Mouse (Mus musculus) neural tube, embryonic 14.5 days (tissue): ENCODE results near the gene Gm20388. TPM values are rescaled to one million over a fixed set of nuclear protein-coding genes. Genes with fewer than 3 reads are reported as not detected.

ENCODE experiments used
- ATAC-seq: fragments of 200-750 bp; cut with Nextera tagmentation; 2 replicates; pipeline ENCODE4 v1.8.0; 2017; ENCODE audit warnings: low read depth, mild to moderate bottlenecking, moderate TSS enrichment, moderate library complexity
- H3K27ac ChIP-seq: fragments of 300-500 bp; sonication (generic); 2 replicates; pipeline ENCODE4 v1.5.1; 2014; ENCODE audit warnings: low read depth, mild to moderate bottlenecking, control low read depth, low read length, moderate library complexity, mixed read lengths
- H3K27me3 ChIP-seq: fragments of 300-500 bp; sonication (generic); 2 replicates; pipeline ENCODE4 v1.6.1; 2014; ENCODE audit warnings: low read length; ENCODE audit not compliant: control insufficient read depth, insufficient read depth
- H3K36me3 ChIP-seq: fragments of 300-500 bp; sonication (generic); 2 replicates; pipeline ENCODE4 v1.6.1; 2014; ENCODE audit warnings: low read length, mixed read lengths; ENCODE audit not compliant: control insufficient read depth, insufficient read depth
- H3K4me1 ChIP-seq: fragments of 300-500 bp; sonication (generic); 2 replicates; pipeline ENCODE4 v1.6.1; 2014; ENCODE audit warnings: low read length; ENCODE audit not compliant: control insufficient read depth, insufficient read depth
- H3K4me2 ChIP-seq: fragments of 300-500 bp; sonication (generic); 2 replicates; pipeline ENCODE4 v1.6.1; 2014; ENCODE audit warnings: mild to moderate bottlenecking, low read depth, low read length, control low read depth
- H3K4me3 ChIP-seq: fragments of 300-500 bp; sonication (generic); 2 replicates; pipeline ENCODE4 v1.5.1; 2014; ENCODE audit warnings: low read depth, low read length, control low read depth, mixed read lengths
- H3K9ac ChIP-seq: fragments of 300-500 bp; sonication (generic); replicated peaks from 2 replicates; pipeline ENCODE4 v1.6.1; 2014; ENCODE audit warnings: low read depth, mild to moderate bottlenecking, control low read depth, low read length, mixed read lengths
- H3K9me3 ChIP-seq: fragments of 300-500 bp; sonication (generic); 2 replicates; pipeline ENCODE4 v1.6.1; 2016; ENCODE audit warnings: low read length; ENCODE audit not compliant: control insufficient read depth
- WGBS: fragments of 180-500 bp; shearing (Covaris S2); extraction: QIAGEN DNeasy Blood & Tissue Kit; methylation state at CpG from one replicate; pipeline ENCODE4 v1.1.7; 2014; 5-methylcytosine and 5-hydroxymethylcytosine counted together
- polyA plus RNA-seq: library from polyadenylated mRNA; unstranded; fragments of >200 nt; fragmentation: Nextera tagmentation; extraction: Ambion mirVana; gene quantifications from 2 replicates; pipeline ENCODE4 v1.2.1, GENCODE M21; 2014

The Gm20388 gene
- polyA plus RNA-seq, 1 experiment from 2014 or later: 10.3 TPM

DNA sequence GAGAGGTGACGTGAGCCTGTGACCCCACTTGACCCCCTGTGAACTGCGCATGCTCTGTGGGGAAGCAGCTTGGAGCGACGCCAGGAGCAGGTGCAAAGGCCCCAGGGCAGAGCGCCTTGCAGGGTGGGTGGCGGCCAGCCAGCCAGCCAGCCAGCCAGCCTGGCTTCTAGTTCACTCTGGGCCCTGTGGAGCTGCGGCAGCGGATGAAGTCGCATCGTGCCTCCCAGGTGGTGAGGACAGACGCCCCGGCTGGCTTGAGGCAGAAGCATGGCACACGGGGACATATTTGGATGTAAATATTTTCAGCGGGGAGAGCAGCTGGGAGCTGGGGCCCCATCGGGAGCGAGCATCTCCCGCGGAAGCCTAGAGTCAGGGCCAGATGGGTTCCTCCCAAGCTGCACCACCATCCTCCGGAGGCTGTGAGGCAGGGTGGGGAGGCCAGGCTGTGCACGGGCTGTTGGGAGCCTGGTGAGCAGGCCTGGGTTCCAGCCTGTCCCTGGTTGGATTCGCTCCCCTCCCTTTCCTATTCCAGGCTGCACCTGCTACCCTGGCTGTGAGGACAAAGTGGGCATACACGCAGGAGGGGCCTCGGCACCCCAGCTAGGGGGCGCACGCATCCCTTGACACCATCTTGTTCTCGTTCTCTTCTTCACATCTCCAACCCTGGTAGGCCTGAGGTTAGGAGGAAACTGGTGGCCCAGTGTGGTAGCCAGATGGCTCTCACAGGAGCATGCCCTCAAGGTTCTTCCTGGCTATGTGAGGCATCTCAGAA, 2798.9 kb downstream of the Gm20388 start:
- peak; percentile 66; the same call in 1 of the 2 replicates for ATAC-seq
- Histone ChIP-seq H3K4me3 (no peak overlapping the region), H3K36me3 (no peaks in the 10 kb centered on the region), H3K27ac (no peak overlapping the region), H3K4me1 (peaks cover 3% of the 10 kb centered on the region; the same call in 1 of the 2 replicates), H3K9ac (no peak overlapping the region), H3K4me2 (no peak overlapping the region), H3K27me3 (no peaks in the 10 kb centered on the region), H3K9me3 (no peaks in the 10 kb centered on the region)
- 24% methylated on average over 26 of the region's 26 CpGs for WGBS

DNA sequence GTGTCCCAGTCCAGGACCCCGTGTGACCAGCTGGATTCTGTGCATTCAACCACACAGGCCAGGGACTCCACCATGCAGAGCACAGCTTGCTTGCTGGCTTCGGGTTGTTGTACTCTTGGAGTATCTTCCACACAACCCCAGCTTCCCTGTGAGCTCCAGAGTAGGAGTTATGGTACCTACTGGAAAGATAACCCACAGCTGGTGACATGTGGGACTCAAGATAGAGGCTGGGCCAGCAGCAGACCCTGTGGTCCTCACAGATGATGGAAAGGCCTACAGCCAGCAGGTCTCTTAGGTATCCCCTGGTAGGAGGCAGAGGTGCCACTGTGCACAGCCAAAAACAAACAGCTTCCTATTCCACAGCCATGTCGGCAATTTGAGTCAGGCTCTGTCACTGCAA, 2800.8 kb downstream of the Gm20388 start:
- H3K36me3 ChIP-seq: no peaks in the 10 kb centered on the region
- no peak overlapping the region for H3K4me3 ChIP-seq
- no peak overlapping the region for H3K4me2 ChIP-seq
- H3K9me3 ChIP-seq: no peaks in the 10 kb centered on the region
- H3K9ac ChIP-seq: no peak overlapping the region
- 94% methylated on average over 3 of the region's 3 CpGs for WGBS
- no peak overlapping the region for H3K27ac ChIP-seq
- H3K27me3 ChIP-seq: no peaks in the 10 kb centered on the region
- no peak for ATAC-seq
- peaks cover 3% of the 10 kb centered on the region; the same call in 1 of the 2 replicates for H3K4me1 ChIP-seq

DNA sequence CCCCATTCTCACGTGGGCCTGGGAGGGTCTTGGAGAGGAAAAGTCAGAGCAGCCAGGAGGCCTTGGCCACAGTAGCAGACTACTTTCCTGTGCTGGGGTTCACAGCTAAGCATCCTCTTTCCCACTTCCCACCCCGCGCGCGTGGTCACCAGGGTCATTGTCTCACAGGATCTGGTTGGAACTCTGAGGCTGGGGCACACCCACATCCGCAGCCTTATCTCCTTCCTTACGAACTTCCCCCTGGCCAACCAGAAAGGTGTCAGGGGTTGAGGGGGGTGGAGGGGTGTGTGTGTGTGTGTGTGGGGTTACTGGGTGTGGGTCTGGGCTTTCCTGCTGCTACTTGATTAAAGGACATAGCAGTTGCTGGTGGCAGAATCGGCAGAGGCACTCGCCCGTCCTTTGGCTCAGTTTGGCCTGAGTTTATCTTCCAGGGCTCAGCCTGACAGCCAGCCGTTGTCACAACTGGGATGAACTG, 2801.3 kb downstream of the Gm20388 start:
- 0 out of 2 replicates have a peak overlapping the region, but pooled peaks have one; percentile 22 for H3K27ac ChIP-seq
- H3K36me3 ChIP-seq: no peaks in the 10 kb centered on the region
- H3K9me3 ChIP-seq: no peaks in the 10 kb centered on the region
- peaks cover 3% of the 10 kb centered on the region; the same call in 1 of the 2 replicates for H3K4me1 ChIP-seq
- no peak overlapping the region for H3K9ac ChIP-seq
- H3K4me3 ChIP-seq: no peak overlapping the region
- no peak overlapping the region for H3K4me2 ChIP-seq
- 81% methylated on average over 11 of the region's 11 CpGs for WGBS
- no peaks in the 10 kb centered on the region for H3K27me3 ChIP-seq
- no peak for ATAC-seq

DNA sequence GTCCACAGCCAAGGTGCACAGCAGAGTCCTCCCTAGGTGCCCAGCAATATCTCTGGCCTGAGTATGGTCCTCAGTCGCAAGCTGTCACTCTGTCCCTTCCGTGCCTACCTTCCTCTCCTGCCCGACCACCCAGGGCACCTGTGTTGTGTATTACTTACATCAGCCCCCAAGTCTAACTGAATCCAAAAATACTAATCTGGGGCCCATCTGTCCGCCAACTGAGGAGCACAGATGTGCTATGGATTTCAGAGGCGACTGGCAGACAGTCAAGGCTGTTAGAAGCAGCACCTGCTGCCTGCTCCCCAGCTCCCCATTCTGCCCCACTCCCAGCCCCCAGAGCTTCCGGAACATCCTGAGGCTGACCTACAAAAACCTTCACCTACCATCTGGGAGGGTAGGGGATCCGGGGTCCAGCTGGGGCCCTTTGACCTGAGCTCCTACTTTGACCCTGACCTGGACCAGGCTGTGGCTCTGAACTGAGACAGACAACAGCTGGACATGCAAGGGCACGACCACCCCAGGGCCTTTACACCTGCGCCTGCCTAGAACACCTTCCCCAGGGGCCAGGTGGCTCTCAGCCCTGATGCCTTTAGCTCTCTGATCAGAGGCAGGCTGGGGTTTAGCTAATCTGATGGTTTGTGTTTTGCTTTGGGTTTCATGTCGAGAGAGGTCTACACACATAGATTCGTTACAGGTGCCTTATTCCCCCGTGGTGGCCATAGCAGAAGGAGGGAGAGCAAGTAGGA, 2801.9 kb downstream of the Gm20388 start:
- peaks cover 3% of the 10 kb centered on the region; the same call in 1 of the 2 replicates for H3K4me1 ChIP-seq
- no peak overlapping the region for H3K9ac ChIP-seq
- no peak overlapping the region for H3K4me2 ChIP-seq
- H3K27me3 ChIP-seq: no peaks in the 10 kb centered on the region
- WGBS: 68% methylated on average over 12 of the region's 12 CpGs
- H3K36me3 ChIP-seq: no peaks in the 10 kb centered on the region
- 0 out of 2 replicates have a peak overlapping the region, but pooled peaks have one; percentile 22 for H3K27ac ChIP-seq
- ATAC-seq: no peak
- no peak overlapping the region for H3K4me3 ChIP-seq
- H3K9me3 ChIP-seq: no peaks in the 10 kb centered on the region

DNA sequence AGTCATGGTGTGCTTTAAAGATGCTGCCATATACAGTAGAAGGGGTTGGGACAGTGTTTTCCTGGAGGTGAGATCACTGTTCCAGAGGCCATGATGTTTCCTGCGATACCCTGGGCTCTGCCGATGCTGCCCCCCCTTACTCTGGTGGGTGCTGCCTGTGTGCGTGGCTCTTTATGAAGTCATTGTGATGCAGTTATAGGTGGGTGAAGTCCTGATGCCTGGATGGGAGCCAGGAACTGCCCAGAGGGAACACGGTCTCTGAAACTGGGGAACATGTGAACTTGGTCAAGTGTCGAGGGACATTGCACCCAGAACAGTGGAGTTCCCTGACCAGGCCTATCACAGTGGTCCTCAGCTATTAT, 2802.5 kb downstream of the Gm20388 start:
- no peak overlapping the region for H3K4me3 ChIP-seq
- H3K4me1 ChIP-seq: peaks cover 3% of the 10 kb centered on the region; the same call in 1 of the 2 replicates
- ATAC-seq: no peak
- no peaks in the 10 kb centered on the region for H3K9me3 ChIP-seq
- WGBS: 87% methylated on average over 5 of the region's 5 CpGs
- H3K36me3 ChIP-seq: no peaks in the 10 kb centered on the region
- H3K4me2 ChIP-seq: no peak overlapping the region
- H3K27ac ChIP-seq: no peak overlapping the region
- H3K9ac ChIP-seq: no peak overlapping the region
- no peaks in the 10 kb centered on the region for H3K27me3 ChIP-seq

DNA sequence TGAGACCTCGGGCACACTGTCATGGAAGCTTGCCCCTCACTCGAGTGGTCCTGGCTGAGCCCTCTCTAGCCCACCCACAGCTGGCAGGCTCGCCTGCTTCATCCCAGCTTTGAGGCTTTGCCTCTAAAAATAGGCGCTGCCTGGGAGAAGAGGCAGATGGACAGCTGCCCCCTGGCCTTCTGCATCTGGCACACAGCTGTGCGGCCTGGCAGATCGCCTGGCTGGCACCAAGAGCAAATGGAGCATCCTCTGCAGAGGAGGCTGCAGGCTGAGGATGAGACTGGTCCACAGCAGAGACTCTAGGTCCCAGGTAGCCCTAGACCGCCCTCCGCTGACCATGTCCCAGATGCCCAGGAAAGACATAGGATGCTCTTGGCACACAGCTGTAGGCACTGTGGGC, 2805.9 kb downstream of the Gm20388 start:
- H3K4me2 ChIP-seq: no peak overlapping the region

DNA sequence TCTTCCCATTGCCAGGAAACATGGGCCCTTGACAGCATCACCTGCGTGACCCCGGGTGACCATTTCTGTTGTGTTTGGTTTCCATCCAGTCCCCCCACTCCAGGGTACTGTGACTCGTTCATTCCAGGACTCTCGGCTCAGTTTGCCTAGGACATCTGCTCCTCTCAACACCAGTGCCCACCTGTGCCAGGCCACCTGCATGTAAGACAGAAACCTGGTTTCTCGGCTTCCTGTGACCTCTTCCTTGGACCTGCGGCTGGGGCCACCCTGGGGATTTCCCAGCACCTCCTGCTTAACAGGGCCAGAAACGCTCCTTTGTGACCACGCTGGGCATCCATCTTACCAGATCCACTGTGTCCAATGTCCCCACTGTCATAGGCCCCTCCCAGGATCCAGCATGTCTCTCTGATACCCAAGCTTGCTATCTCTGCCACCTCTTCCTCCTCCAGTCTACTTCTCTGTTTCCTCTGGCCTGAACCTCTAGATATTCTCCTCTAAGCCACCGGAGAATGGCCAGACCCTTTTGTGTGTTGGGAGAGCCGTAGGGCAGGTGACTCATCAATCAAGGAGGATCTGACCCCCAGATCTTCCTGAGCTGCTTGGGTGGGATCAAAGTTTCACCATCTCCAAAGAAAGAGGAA, 2807.3 kb downstream of the Gm20388 start:
- WGBS: 84% methylated on average over 10 of the region's 10 CpGs
- no peak overlapping the region for H3K9ac ChIP-seq
- no peaks in the 10 kb centered on the region for H3K36me3 ChIP-seq
- H3K4me2 ChIP-seq: no peak overlapping the region
- no peak overlapping the region for H3K27ac ChIP-seq
- ATAC-seq: no peak
- peaks cover 20% of the 10 kb centered on the region for H3K4me1 ChIP-seq
- no peaks in the 10 kb centered on the region for H3K9me3 ChIP-seq
- no peak overlapping the region for H3K4me3 ChIP-seq
- no peaks in the 10 kb centered on the region for H3K27me3 ChIP-seq

More for the DNA sequence above, 2805.9 kb downstream of the Gm20388 start:
- no peak overlapping the region for H3K27ac ChIP-seq
- H3K4me3 ChIP-seq: no peak overlapping the region
- H3K4me1 ChIP-seq: peaks cover 23% of the 10 kb centered on the region
- H3K36me3 ChIP-seq: no peaks in the 10 kb centered on the region
- ATAC-seq: no peak
- no peaks in the 10 kb centered on the region for H3K9me3 ChIP-seq
- 77% methylated on average over 8 of the region's 8 CpGs for whole genome bisulfite sequencing
- H3K9ac ChIP-seq: no peak overlapping the region
- H3K27me3 ChIP-seq: no peaks in the 10 kb centered on the region

DNA sequence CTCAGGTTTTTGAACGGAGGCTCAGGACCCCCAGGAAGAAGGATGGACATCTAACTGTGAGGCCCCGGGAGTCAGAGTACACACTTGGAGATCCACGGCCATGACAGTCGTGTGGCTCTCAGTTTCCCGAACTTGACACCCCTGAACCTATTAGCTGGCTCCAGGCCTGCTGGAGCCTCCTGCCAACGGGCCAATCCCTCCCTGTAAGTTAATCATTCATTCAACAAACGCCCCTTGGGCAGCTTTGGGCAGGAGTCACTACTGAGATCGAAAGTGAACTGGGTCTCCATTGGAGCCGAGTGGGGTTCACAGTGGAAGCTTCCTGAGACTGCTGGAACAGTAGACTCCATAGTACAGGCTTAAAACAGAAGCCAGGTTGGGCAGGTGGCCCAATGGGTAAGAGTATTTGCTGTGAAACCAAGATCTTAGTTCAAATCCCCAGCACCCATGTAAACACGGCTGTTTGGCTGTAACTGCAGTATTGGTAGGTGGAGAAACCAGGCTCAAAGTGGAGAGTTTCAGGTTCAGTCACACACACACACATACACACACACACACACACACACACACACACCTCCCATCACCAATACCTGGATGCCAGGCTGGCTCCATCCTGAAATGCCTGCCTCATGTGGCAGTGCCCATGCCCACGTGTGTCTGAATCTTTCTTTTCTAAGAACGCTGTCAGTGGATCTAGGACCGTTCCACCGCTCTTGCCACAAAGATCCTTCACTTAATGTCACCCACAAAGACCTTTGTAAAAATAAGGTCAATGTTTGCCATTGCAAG, 2808.3 kb downstream of the Gm20388 start:
- WGBS: 85% methylated on average over 14 of the region's 14 CpGs
- H3K27ac ChIP-seq: no peak overlapping the region
- no peak for ATAC-seq

More for the DNA sequence above, 2808.3 kb downstream of the Gm20388 start:
- no peak overlapping the region for H3K4me3 ChIP-seq
- no peaks in the 10 kb centered on the region for H3K36me3 ChIP-seq
- H3K4me2 ChIP-seq: no peak overlapping the region
- no peaks in the 10 kb centered on the region for H3K9me3 ChIP-seq
- no peak overlapping the region for H3K9ac ChIP-seq
- no peaks in the 10 kb centered on the region for H3K27me3 ChIP-seq
- H3K4me1 ChIP-seq: peaks cover 20% of the 10 kb centered on the region
